Mouse (Mus musculus): ENCODE measurements around the gene Nfkb1. TPM values are rescaled to one million over a fixed set of nuclear protein-coding genes. Genes with fewer than 3 reads are reported as not detected.

Nfkb1 gene
- polyA plus RNA-seq, 1 experiment, result 46.0 TPM

- no peak for DNase-seq
- Histone ChIP-seq H3K27ac (ENCODE audit: insufficient read depth, low read depth, low read length) (no peak overlapping the region), H3K4me3 (ENCODE audit: insufficient read depth, low read depth, low read length) (no peak overlapping the region), H3K4me1 (ENCODE audit: control insufficient read depth, insufficient read depth, low read length) (peaks cover 10% of the 10 kb centered on the region), H3K36me3 (ENCODE audit: control insufficient read depth, insufficient read depth, low read length) (no peaks in the 10 kb centered on the region), H3K27me3 (replicated peaks; ENCODE audit: control insufficient read depth, insufficient read depth, low read length) (no peaks in the 10 kb centered on the region)
- TF ChIP-seq POLR2A (IDR thresholded peaks at IDR 0.05; ENCODE audit: low read depth, low read length) (no peak), CTCF (conservative IDR thresholded peaks at IDR 0.05; ENCODE audit: insufficient read depth, insufficient read length, low read depth, low read length) (no peak)
- WGBS, result 89% methylated on average over 6 of the region's 6 CpGs
Measured at GRCm38 (mm10) chr3:135680213-135680843, 11.0 kb downstream of the Nfkb1 start.

GRCm38 (mm10) chr3:135677064-135677463, 14.3 kb downstream of the Nfkb1 start:
- no peak overlapping the region for H3K4me3 ChIP-seq (ENCODE audit: insufficient read depth, low read depth, low read length)
- 86% methylated on average over 5 of the region's 5 CpGs for WGBS
- no peak for TF ChIP-seq CTCF (conservative IDR thresholded peaks at IDR 0.05; ENCODE audit: insufficient read depth, insufficient read length, low read depth, low read length)
- TF ChIP-seq POLR2A (IDR thresholded peaks at IDR 0.05; ENCODE audit: low read depth, low read length), result no peak
- H3K27me3 ChIP-seq (replicated peaks; ENCODE audit: control insufficient read depth, insufficient read depth, low read length), result no peaks in the 10 kb centered on the region
- no peak overlapping the region for H3K27ac ChIP-seq (ENCODE audit: insufficient read depth, low read depth, low read length)
- peaks cover 19% of the 10 kb centered on the region for H3K4me1 ChIP-seq (ENCODE audit: control insufficient read depth, insufficient read depth, low read length)
- H3K36me3 ChIP-seq (ENCODE audit: control insufficient read depth, insufficient read depth, low read length), result no peaks in the 10 kb centered on the region
- DNase-seq, result no peak

- Histone ChIP-seq H3K27ac (ENCODE audit: insufficient read depth, low read depth, low read length) (no peak overlapping the region), H3K4me1 (ENCODE audit: control insufficient read depth, insufficient read depth, low read length) (peaks cover 17% of the 10 kb centered on the region), H3K4me3 (ENCODE audit: insufficient read depth, low read depth, low read length) (no peak overlapping the region), H3K27me3 (replicated peaks; ENCODE audit: control insufficient read depth, insufficient read depth, low read length) (no peaks in the 10 kb centered on the region), H3K36me3 (ENCODE audit: control insufficient read depth, insufficient read depth, low read length) (no peaks in the 10 kb centered on the region)
- TF ChIP-seq POLR2A (IDR thresholded peaks at IDR 0.05; ENCODE audit: low read depth, low read length) (no peak), CTCF (conservative IDR thresholded peaks at IDR 0.05; ENCODE audit: insufficient read depth, insufficient read length, low read depth, low read length) (no peak)
- DNase-seq, result no peak
- WGBS, result 82% methylated on average over 2 of the region's 2 CpGs
Measured at GRCm38 (mm10) chr3:135676364-135676763, 15.0 kb downstream of the Nfkb1 start.

GRCm38 (mm10) chr3:135675480-135675879, 15.9 kb downstream of the Nfkb1 start:
- no peak overlapping the region for H3K27ac ChIP-seq (ENCODE audit: insufficient read depth, low read depth, low read length)

GRCm38 (mm10) chr3:135674716-135675392, 16.5 kb downstream of the Nfkb1 start:
- Histone ChIP-seq H3K27me3 (replicated peaks; ENCODE audit: control insufficient read depth, insufficient read depth, low read length) (no peaks in the 10 kb centered on the region), H3K27ac (ENCODE audit: insufficient read depth, low read depth, low read length) (no peak overlapping the region), H3K4me3 (ENCODE audit: insufficient read depth, low read depth, low read length) (no peak overlapping the region), H3K4me1 (ENCODE audit: control insufficient read depth, insufficient read depth, low read length) (peaks cover 15% of the 10 kb centered on the region), H3K36me3 (ENCODE audit: control insufficient read depth, insufficient read depth, low read length) (no peaks in the 10 kb centered on the region)
- DNase-seq, result peak; percentile 60
- 27% methylated on average over 13 of the region's 13 CpGs for WGBS
- TF ChIP-seq POLR2A (IDR thresholded peaks at IDR 0.05; ENCODE audit: low read depth, low read length) (no peak), CTCF (conservative IDR thresholded peaks at IDR 0.05; ENCODE audit: insufficient read depth, insufficient read length, low read depth, low read length) (no peak)

More at GRCm38 (mm10) chr3:135675480-135675879, 15.9 kb downstream of the Nfkb1 start:
- DNase-seq, result no peak
- TF ChIP-seq POLR2A (IDR thresholded peaks at IDR 0.05; ENCODE audit: low read depth, low read length) (no peak), CTCF (conservative IDR thresholded peaks at IDR 0.05; ENCODE audit: insufficient read depth, insufficient read length, low read depth, low read length) (no peak)
- no peaks in the 10 kb centered on the region for H3K36me3 ChIP-seq (ENCODE audit: control insufficient read depth, insufficient read depth, low read length)
- H3K4me1 ChIP-seq (ENCODE audit: control insufficient read depth, insufficient read depth, low read length), result peaks cover 15% of the 10 kb centered on the region
- WGBS, result 35% methylated on average over 5 of the region's 5 CpGs
- no peaks in the 10 kb centered on the region for H3K27me3 ChIP-seq (replicated peaks; ENCODE audit: control insufficient read depth, insufficient read depth, low read length)
- H3K4me3 ChIP-seq (ENCODE audit: insufficient read depth, low read depth, low read length), result no peak overlapping the region

GRCm38 (mm10) chr3:135673695-135674094, 17.7 kb downstream of the Nfkb1 start:
- H3K36me3 ChIP-seq (ENCODE audit: control insufficient read depth, insufficient read depth, low read length), result no peaks in the 10 kb centered on the region
- WGBS, result 68% methylated on average over 7 of the region's 7 CpGs
- DNase-seq, result no peak
- no peak overlapping the region for H3K27ac ChIP-seq (ENCODE audit: insufficient read depth, low read depth, low read length)
- H3K27me3 ChIP-seq (replicated peaks; ENCODE audit: control insufficient read depth, insufficient read depth, low read length), result no peaks in the 10 kb centered on the region
- peaks cover 15% of the 10 kb centered on the region for H3K4me1 ChIP-seq (ENCODE audit: control insufficient read depth, insufficient read depth, low read length)
- H3K4me3 ChIP-seq (ENCODE audit: insufficient read depth, low read depth, low read length), result no peak overlapping the region
- TF ChIP-seq POLR2A (IDR thresholded peaks at IDR 0.05; ENCODE audit: low read depth, low read length), result no peak
- TF ChIP-seq CTCF (conservative IDR thresholded peaks at IDR 0.05; ENCODE audit: insufficient read depth, insufficient read length, low read depth, low read length), result no peak

GRCm38 (mm10) chr3:135673041-135673440, 18.3 kb downstream of the Nfkb1 start:
- no peaks in the 10 kb centered on the region for H3K27me3 ChIP-seq (replicated peaks; ENCODE audit: control insufficient read depth, insufficient read depth, low read length)
- 94% methylated on average over 4 of the region's 4 CpGs for WGBS

More at GRCm38 (mm10) chr3:135673041-135673440, 18.3 kb downstream of the Nfkb1 start:
- Histone ChIP-seq H3K4me3 (ENCODE audit: insufficient read depth, low read depth, low read length) (no peak overlapping the region), H3K4me1 (ENCODE audit: control insufficient read depth, insufficient read depth, low read length) (peaks cover 15% of the 10 kb centered on the region), H3K36me3 (ENCODE audit: control insufficient read depth, insufficient read depth, low read length) (no peaks in the 10 kb centered on the region), H3K27ac (ENCODE audit: insufficient read depth, low read depth, low read length) (no peak overlapping the region)
- no peak for DNase-seq
- no peak for TF ChIP-seq CTCF (conservative IDR thresholded peaks at IDR 0.05; ENCODE audit: insufficient read depth, insufficient read length, low read depth, low read length)
- TF ChIP-seq POLR2A (IDR thresholded peaks at IDR 0.05; ENCODE audit: low read depth, low read length), result no peak

Measured in kidney, adult 2 months (tissue).